Mouse (Mus musculus) layer of hippocampus, adult 9-11 months (tissue): Measurements from ENCODE around the gene Rsph3a.

Source experiments
- DNase-seq: peaks from one replicate; pipeline ENCODE4 v3.0.0; 2022

Rsph3a gene

DNA sequence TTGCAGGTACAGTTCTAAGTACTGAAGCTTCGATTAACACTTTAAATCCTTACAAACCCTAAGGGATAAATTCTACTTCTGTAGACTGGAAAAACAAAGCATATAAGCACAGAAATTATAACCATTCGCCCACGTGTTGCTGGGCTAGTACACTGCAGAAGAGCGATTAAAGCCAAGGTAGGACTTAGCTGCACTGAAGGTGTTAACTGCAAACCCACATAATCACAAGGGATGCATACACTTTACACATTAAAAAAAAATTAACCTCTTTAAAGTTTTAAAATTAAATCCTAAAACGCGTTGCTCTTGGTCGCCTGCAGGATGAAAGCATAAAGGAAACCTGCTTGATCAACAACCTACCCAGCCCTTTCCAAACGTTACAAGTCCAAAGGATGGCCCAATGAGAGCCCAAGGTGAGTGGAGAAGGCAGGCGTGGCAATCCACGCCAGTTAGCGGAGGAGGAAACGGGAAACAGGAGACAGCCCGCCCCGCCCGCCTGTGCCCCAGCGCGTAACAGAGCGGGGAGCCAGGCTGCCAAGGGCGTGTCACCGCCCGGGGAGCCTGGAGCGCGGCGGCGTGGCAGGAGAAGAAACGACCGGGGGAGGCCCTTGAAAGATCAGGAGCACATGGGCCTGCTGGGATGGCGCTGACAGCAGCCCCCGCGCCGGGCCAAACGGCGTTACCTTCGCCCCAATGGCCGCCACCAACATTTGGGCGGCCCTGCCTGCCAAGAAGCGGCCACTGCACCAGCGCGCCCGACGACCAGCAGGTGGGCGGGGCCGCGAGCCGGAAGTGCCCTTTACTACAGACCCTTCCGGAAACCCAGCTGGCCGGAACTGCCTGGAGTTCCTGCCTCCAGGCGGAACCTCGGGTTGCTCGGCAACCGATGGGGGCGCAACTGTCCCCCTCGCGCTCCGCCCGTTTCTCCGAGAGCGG is at the start of gene Rsph3a:
TSS of gene Rsph3a (plus strand) at position 498 of the 936 bp plus-strand sequence.
- peak; percentile 89 for DNase-seq

- no peak for DNase-seq
Observed at GRCm38 (mm10) chr17:7896047-7896635, 49.3 kb upstream of the Rsph3a start.

DNA sequence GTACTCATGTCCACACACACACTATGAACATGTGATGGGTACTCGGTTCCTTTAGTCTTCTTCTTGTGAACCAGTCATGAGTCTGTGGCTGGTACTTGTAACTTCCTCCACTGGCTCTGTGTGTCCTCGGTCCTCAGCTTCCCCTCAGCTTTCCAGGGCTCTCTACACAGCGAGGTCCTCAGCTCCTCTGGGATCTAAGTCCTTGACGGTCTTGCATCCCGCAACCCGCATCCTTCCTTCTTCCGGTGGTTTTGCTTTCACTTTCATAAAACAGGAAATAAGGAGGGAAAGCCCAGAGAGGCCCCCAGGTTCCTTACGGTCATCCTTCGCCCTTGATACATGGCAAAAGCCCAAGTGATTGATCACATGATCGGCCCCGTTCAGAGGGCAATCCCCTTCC is 48.3 kb upstream of the Rsph3a start:
- no peak for DNase-seq

DNA sequence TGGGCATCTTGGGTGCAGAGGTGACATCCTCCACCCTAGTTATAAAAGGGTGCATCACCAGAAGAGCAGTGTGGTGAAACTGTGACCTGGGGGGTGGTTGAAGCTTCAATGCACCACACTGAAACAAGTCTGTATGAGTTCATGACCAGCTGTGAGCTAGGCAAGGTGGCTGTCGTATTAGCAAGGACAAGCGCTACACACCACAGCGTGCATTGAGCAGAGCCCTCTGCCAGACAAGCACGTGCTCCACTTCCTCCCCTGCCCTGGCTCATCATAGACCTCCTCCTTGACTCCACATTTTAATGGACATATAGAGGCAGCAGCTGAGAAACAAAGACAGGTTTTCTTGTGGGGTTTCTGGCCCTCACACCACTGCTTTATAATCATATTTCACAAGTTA is 47.7 kb upstream of the Rsph3a start:
- no peak for DNase-seq

DNA sequence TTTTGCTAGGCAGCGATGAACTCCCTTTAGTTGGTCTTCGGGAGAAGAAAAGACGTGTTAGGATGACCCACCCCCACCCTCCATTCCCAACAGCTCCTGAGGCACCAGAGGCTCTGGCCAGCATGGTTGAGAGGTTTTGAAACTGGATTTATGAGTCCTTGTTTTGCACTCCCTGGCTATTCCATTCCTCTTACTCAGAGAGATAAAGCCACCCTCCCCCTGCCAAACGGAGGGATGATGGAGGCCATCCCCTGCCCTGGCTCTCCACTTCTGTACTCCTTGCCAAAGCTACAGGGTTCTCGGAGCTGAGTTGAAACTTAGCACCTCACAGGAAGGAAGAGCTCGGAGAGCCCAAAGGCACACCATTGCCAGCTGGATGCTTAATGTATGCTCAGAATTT is 46.2 kb upstream of the Rsph3a start:
- no peak for DNase-seq

GRCm38 (mm10) chr17:7899961-7900360 is 45.5 kb upstream of the Rsph3a start:
- no peak for DNase-seq

GRCm38 (mm10) chr17:7901536-7901935 is 43.9 kb upstream of the Rsph3a start:
- DNase-seq: no peak

DNA sequence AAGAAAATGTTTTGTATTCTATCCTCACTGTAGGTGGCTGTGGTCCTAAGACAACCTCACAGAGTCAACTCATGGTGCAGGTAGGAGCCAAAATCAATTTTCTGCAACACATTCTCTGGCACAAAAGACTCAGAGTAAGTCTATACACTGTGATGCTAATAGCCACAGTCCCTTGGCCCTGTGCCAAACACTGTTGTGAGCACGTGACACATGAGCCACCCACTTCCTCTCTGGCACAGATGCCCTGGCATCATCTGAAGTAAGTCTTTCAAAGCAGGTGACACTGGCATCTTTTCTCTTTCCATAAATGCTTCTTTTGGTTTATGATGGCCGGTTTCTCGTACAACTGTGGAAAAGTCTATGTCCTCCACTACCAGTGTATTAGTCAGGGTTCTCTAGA is 43.1 kb upstream of the Rsph3a start:
- DNase-seq: peak; percentile 45

DNA sequence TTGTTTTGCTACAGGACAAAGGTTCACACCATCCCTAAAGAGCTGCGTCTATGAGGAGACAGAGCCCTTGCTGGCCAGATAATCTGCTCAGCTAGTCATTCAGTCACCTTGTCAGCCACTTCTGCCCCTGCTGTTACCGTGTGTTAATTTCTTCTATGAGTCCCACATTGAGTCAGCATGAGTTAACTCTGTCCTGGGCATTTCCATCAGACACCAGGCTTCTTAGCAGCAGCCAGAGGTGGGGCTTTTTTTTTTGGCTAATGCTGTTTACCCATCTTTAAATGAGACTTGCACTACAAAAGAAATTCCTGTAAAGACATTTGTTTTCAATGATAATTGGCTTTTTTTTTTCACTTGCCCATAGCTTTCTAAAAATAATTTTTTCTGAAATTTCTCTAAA is 40.4 kb upstream of the Rsph3a start:
- no peak for DNase-seq

DNA sequence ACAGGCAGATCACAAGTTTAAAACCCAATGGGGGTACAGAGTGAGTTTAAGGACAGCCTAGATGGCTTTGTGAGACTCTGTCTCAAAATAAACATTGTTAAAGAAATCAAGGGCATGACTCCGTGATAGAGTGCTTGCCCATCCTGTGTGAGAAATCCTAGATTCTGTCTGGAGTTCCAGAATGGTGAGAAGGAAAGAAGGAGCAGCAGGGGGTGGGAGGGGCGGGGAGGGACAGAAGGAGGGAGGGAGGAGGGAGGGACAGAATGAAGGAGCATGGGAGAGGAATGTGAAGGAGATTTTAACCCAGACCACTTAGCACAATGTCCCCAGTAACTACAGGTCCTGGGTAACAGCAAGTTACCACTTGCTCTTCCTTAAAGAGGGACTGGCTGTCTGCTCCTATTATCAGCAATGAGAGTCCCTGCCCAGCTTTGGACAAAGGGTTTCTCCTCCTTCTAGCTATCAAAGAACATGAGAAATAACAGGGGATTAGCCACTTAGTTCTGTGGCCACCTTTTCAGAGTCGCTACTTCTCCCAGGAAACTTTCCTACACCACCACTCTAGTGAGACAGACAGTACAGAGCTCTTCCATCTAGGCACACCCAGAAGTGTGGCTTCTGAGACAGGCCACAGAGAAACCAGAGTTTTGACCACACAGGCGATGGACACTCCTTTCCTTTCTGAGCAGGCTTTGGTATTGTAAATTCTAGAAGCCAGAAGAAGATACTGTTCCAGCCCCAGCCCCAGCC is 39.3 kb upstream of the Rsph3a start:
- no peak for DNase-seq

GRCm38 (mm10) chr17:7914596-7915227 is 30.7 kb upstream of the Rsph3a start:
- DNase-seq: no peak

DNA sequence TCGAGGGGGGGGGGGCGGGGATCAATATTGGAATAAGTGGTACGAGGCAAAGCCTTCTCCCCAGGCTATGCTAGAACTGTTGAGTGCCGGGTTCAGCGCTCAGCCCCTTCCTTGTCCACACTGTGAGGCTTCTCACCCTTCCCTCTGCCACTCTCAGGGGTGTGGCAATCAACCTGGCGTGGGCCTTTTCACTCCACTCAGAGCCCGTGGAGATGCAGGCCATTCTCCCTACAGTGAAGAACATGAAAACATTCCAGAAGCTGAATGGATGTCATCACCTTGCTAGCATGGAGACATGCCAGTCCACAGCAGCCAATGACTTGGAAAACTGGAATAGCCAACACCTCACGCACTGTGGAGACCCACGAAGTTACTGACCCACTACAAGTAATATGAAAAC is 29.6 kb upstream of the Rsph3a start:
- no peak for DNase-seq

DNA sequence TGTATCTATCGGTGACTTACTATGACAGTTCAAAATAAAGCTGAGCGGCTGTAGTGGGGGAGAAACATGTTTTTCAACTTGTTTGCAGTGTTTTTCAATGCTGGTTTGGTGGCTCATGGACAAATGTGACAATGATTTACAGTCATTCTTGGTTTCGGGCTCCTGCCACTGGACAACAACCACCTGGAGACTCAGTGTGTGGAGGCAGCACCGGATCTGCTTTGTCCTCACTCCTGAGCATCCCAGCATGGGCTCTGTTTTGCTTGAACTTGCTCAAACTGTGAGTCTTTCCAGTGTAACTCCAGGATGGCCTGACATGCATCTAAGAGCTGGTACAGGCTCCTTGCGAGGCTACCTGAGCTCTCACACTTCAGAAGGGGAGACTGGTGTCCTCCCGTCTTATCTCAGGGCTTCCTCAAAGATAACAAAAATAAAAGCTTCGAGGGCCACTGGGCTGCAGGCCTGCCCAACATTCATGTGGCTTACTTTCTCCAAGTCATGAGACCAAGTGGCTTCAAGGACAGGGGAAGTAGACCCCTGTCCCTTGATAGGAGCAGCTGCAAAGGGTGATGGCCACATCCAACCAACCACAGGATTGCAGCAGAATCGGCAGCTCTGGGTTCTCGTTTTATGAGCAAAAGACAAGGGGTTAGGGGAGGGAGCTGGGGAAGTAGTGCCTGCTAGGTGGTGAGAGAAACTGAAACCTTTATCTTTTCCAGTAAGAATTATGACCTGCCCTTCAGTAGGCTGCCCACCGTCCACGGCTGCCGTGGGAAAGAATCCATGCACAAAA is 28.4 kb upstream of the Rsph3a start:
- peak; percentile 75 for DNase-seq

- DNase-seq: no peak
Observed at GRCm38 (mm10) chr17:7918355-7918754, 27.1 kb upstream of the Rsph3a start.

DNA sequence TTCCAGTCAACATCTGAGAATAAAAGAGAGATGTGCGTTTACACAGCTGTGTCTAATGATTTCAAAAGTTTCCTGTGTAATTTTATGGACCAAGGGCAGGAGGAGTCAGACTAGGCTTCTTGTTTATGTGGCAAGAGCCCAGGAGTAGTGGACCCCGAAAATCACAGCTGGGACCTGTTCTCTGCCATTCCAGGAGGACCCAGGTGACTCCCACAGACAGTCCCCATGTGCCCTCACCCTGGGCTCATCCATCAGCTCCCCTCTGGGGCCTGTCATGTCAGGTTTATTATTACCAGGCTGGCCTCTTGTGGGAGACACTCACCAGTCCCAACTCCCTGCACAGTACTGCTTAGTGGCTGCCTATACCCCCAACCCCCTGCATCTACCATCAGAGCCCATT is 26.2 kb upstream of the Rsph3a start:
- no peak for DNase-seq

DNA sequence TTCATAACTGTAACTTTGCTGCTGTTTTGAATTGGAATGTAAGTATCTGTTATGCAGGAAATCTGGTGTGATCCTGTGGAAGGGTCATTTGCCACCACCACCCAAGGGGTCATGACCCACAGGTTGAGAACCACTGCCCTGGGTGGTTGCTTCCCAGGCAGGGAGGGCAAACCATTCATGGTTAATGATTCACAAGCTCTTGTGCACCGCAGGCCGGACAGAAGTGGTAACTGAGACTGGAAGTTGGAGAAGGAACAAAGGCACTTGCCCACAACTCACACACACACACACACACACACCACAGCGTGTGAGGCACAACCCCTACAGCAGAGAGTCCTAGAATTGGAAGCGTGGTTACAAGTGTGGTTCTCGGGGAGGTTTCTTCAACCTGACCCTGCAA is 22.9 kb upstream of the Rsph3a start:
- DNase-seq: no peak

DNA sequence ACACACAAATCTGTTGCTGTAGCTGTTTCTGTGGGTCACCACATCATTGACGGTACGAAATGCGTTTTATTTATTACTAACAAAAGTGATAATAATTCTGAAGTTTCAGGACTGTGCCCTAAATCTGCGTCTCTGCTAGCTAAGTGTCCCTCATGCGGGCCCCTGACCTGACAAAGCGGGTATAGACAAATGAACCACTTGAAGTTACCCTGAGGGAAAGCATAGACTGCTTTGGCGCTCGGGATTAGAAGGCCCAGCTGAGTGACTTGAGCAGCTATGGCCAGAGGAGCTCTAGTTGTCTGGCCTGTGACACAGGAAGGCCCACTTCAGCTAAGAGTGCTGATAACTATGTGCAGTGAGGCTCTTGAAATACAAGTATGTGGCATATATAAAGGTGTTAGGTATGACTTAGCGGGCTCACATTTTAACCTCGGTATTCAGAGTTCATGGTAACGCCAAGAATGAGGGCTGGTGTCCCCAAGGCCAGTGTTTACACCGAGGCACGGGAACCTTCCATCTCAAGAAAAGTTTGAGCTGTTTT is 21.2 kb upstream of the Rsph3a start:
- no peak for DNase-seq

- peak; percentile 46 for DNase-seq
Observed at GRCm38 (mm10) chr17:7925413-7926160, 19.8 kb upstream of the Rsph3a start, which contains the start of gene Tagap. Tagap (plus strand) TSS chr17:7926000.

DNA sequence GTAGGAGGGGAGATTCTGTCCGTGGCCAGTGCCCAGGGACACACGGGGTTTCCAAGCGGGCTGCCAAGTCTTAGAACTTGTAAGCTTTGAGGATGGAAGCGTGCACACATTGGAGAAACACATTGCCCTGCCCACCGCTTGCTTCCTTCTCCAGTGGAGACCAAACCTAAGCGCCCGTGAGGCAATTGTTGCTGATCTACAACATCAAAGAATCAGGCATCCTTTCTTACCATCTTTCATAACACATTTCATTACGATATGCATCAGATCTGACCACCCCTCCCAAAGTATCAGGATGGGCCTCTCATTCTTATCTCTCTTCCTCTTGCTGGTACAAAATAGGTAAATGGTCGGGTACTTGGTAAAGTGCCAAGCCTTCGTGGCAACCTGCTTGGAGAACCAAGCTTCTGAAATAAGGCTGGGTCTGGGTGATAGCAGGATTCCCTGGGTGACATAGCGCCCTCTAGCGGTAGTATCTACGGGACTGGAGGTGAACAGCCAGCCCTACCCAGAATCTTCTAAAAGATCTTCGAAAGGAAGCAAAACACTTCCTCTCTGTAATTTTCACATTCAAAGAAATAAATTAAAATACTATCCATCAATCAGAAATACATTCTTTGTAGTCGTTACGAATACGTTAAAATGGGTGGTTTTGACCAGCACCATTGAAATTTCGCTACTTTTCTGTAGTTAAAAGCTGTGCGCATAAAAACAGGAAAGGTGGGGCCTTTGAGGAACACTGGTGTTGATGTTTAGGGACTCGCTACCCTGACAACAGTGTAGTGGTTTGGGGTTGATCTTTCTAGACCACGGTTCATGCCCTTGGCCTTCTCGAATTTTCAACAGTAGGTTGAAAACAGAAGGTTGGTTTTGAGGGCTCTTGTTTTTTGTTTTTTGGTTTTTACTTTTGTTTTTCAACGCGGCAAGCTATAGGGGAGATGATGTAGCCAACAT is 17.6 kb upstream of the Rsph3a start:
- DNase-seq: peak; percentile 74

DNA sequence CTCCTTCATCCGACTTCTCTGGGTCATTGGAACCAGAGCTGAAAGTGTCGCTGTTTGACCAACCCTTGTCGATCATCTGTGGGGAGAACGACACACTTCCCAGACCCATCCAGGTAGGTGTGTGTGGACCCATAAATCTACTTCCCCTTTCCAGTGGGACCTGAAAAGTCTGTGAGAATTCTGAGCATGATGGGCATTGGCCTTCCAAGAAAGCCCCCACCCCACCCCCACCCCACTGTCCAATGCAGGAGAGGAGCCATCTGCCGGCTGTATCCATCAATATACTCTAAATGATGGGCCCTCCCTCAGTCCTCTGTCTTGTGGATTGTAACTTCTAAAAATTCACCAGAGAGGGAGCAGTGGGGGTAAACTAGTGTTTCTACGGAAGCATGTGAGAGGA is 16.8 kb upstream of the Rsph3a start:
- DNase-seq: no peak
